Mouse (Mus musculus): ENCODE data around the gene Nts.

DNA sequence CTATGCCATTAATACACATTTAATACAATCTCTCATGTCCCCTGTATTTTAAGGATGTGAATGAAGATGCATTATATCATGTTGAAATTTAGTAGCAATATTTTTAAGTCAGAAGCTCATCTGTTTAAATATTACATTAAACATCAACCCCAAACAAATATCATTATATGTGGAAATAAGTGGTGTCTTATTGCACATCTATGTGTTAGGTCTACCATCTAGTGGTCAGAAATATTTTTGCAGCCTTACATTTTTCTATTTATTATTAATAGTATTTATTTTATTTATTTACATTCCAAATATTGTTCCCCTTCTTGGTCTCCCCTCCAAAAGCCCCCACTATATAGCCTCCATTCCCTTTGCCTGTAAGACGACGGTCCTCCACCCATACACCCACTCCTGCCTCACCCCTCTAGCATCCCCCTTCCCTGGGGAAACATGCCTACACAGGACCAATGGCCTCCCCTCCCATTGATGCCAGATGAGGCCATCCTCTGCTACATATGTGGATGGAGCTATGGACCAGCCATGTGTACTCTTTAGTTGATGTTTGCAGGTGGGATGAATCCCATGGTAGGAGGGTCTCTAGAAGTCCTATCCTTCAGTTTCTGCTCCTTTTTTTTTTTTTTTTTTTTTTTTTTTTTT, 45.3 kb downstream of the Nts start:
- TF ChIP-seq MYOG (IDR thresholded peaks at IDR 0.05; ENCODE audit: control insufficient read depth, extremely low read depth, insufficient read length) (no peak), CTCF (IDR thresholded peaks at IDR 0.05; ENCODE audit: control insufficient read depth, insufficient read depth, insufficient read length) (no peak), MAX (IDR thresholded peaks at IDR 0.05) (no peak)
